Mouse (Mus musculus): ENCODE results near the gene Dnmt3a.

DNA sequence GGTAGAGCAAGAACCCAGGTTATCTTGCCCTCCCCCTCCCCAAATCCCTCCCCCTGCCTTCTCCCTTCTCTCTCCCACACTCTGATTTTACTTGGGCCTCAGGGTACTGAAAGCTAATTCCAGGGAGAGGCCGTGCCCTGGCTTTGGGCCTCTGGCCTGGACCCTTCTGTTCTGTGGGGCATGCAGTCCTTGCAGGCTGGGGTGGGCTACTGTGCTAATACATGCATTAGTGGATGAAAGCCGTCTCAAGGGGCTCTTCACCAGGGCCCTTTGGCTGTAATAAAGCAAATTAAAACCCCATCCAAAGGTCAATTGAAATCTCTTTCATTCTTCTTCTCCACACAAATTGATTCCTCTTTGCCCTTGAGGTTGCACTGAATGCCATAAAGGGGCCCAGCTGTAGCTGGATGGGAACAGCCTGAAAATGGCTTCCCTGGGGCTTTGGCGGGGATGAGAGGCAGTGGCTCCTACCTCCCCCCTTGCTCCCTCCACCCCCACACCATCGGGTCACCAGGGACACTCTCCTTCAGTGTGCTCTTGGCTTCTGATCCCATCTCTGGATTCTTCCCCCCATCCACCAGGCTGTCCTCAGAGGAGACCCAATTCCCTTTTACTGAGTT is 138.8 kb downstream of the Dnmt3a start:
- no peak for TF ChIP-seq CTCF (IDR thresholded peaks at IDR 0.05; ENCODE audit: control insufficient read depth, insufficient read depth, insufficient replicate concordance, low read depth, low read length)
- no peak for TF ChIP-seq POLR2A (IDR thresholded peaks at IDR 0.05; ENCODE audit: control insufficient read depth, low read depth, low read length)

Measured in testis, adult 2 months (tissue).